Mouse (Mus musculus): ENCODE data around the gene Sh3d21.

The Sh3d21 gene

DNA sequence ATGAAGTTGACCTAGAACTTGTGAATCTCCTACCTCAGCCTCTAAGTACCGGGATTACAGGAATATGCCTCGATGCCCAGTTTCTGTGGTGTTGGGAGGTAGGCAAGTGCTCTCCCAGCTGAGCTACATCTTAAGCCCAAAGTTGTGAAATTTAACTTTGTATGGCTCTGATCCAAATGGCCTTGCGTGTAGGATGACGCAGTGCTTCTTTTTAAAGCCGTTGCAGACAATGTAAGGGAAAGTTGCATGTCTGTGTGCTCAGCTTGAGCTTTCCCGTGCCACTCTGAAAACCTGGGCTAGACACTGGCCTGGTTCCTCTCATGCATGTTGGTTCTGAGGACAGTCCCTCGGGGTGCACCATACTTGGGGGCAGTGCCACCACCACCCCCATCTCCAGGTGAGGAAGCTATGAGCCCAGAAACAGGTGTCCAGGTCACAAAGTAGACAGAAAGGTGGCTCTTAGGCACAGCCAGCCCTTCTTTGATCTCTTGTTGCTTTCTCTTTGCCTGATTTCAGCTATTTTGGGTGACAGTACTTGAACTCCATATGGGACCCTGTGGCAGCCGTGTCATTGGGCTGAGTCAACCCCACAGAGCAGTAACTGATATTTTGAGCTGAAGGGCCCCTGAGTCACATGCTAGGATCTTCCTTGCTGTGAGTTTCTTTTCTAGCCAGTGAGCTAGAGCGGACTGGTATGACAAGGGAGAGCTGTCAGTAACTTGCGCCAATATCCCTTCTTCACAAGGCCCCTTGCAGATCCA, 53.5 kb downstream of the Sh3d21 start:
- DNase-seq (ENCODE audit: low spot score in 2 of 2) = no peak

DNA sequence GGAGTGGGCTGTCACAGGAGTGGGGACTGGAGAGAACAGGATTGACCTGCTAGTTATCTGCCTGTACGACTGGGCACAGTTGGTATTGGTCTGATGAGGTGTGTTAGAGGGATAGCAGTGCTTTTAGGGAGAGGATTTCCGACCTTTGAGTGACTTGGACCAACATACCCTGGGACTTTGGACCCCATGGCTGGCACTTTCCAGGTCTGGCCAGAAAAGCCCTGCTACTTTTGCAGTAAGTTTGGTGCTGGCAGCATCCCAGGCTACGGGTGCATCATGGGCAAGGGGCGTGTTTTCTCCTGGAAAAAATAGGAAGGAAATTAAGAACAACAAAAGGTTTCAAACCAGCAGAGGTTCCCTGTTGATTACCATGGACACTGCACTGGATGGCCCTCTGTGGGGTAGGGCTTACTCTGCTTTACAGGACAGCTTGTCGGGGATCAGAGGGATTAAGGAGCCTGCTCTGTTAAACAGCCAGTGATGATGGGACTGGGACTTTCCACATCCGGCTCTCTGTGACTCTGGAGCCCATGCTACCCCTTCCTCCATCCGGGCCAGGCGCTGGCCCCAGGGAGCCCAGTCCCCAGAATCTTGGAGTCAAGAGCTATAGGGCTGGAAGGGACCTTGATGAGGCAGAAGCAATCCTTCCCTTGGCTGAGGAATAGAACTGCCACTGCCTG, 55.1 kb downstream of the Sh3d21 start:
- no peak for DNase-seq (ENCODE audit: low spot score in 2 of 2)

DNA sequence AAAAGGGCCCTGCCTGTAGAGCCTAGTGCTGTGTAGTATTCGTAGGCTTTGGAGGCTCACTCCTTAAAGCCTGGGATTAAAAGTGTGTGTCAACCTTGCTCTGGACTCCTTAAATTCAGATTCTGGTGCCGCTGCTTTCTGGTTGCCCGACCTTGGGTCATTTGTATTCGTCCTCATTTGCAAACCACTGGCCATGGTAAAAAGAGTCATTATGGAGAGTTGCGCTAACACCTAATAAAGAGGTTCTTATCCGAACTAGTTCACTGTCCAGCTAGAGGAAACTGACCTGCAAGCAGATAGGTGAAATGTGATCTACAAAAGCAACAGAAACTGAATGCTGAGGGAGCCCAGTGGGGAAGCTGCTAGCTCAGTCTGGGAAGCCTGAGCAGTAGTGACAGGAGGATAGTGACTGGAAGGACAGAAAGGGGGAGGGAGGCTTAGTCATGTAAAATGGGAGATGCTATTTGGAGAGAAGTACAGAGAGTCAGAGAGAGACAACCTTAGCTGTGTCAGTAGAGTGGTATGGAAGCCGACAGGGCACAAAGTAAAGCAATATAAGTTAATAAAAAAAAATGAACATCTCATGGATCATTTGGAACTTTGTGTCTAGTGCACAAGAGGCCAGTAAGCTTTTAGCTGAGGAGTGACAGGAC, 58.0 kb downstream of the Sh3d21 start:
- no peak for DNase-seq (ENCODE audit: low spot score in 2 of 2)

GRCm38 (mm10) chr4:126104261-126105075, 58.8 kb downstream of the Sh3d21 start:
- DNase-seq (ENCODE audit: low spot score in 2 of 2) = peak; percentile 33 to 50

DNA sequence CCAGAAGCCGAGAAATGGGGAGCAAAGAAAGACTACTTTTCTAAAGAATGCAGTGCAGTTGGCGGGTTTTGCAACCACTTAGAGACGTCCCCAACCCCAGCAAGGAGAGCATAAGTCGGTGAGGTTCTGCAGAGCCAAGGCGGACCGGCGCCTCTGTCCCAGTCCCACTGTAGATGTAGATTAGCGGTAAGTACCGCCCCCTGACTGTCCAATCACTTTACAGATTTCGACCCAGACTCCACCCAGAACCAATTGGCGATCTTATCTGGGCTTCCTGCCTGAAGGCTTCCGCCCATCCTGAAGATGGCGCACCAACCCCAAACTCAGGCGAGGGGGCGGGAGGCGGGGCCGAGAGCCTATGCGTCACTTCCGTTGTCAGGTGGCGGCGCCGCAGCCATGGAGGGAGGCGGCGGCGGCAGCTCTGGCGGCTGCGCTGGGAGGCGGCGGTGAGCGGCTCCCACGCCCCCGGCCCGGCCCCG, 59.7 kb downstream of the Sh3d21 start, which contains the start of gene Stk40:
Stk40 (plus strand) TSS at position 368 of the 479 bp plus-strand sequence.
- DNase-seq (ENCODE audit: low spot score in 2 of 2) = peak; percentile 94 to 95

- peak; percentile 73 to 81 for DNase-seq (ENCODE audit: low spot score in 2 of 2)
Measured at GRCm38 (mm10) chr4:126103057-126103581, 60.2 kb downstream of the Sh3d21 start.

GRCm38 (mm10) chr4:126102061-126102841, 61.0 kb downstream of the Sh3d21 start:
- DNase-seq (ENCODE audit: low spot score in 2 of 2) = no peak

GRCm38 (mm10) chr4:126100764-126101163, 62.5 kb downstream of the Sh3d21 start:
- DNase-seq (ENCODE audit: low spot score in 2 of 2) = no peak
